20 mouse cellular contexts compared by ENCODE assay signal in genomic region chr10:117740921-117741320, GRCm38 (mm10). TPM values are rescaled to one million over a fixed set of nuclear protein-coding genes. Genes with fewer than 3 reads are reported as not detected.
DNase-seq lines count a peak whose midpoint lies in the region; ATAC-seq and TF ChIP-seq lines count a peak whose summit lies in the region.
"Had no signal": no experiment of that assay in that cellular context is flagged by ENCODE, and none has a peak within 500 bp of the region (broad histone marks: within the 10 kb centered on the region; RNA-seq: fewer than 3 reads in every experiment).

No protein-coding gene starts in this region.

- no peaks in the 10 kb centered on the region for H3K9me3 ChIP-seq in hindbrain, embryonic 12.5 days (replicated peaks)
- H3K9me3 ChIP-seq in hindbrain, embryonic 14.5 days (ENCODE audit: control insufficient read depth, low read length), result no peaks in the 10 kb centered on the region
- H3K9me3 ChIP-seq in lung, postnatal 0 days (ENCODE audit: low read length), result no peaks in the 10 kb centered on the region
- H3K9me3 ChIP-seq in embryonic facial prominence, embryonic 15.5 days (replicated peaks), result no peaks in the 10 kb centered on the region
- no peaks in the 10 kb centered on the region for H3K9me3 ChIP-seq in limb, embryonic 15.5 days
- H3K9me3 ChIP-seq: heart, embryonic 12.5 days; hindbrain, embryonic 10.5 days; intestine, embryonic 15.5 days had no signal

- H3K4me2 ChIP-seq in hindbrain, embryonic 12.5 days (replicated peaks), result no peak overlapping the region
- H3K4me2 ChIP-seq in hindbrain, embryonic 14.5 days (replicated peaks), result no peak overlapping the region
- H3K4me2 ChIP-seq in lung, postnatal 0 days (replicated peaks; ENCODE audit: low read depth, low read length), result no peak overlapping the region
- H3K4me2 ChIP-seq in embryonic facial prominence, embryonic 15.5 days (replicated peaks), result no peak overlapping the region
- no peak overlapping the region for H3K4me2 ChIP-seq in limb, embryonic 15.5 days
- H3K4me2 ChIP-seq: heart, embryonic 12.5 days; intestine, embryonic 15.5 days had no signal

- no peak for ATAC-seq in hindbrain, embryonic 12.5 days (ENCODE audit: low FRiP score)
- ATAC-seq in hindbrain, embryonic 14.5 days (ENCODE audit: low FRiP score), result no peak
- no peak for ATAC-seq in lung, postnatal 0 days
- ATAC-seq in embryonic facial prominence, embryonic 15.5 days (ENCODE audit: insufficient number of reproducible peaks, low FRiP score, low TSS enrichment, low read depth), result no peak
- no peak for ATAC-seq in limb, embryonic 15.5 days (ENCODE audit: insufficient number of reproducible peaks, low FRiP score, low TSS enrichment, low read depth)
- ATAC-seq in megakaryocyte progenitor cell, adult 5-6 weeks (replicated peaks; ENCODE audit: poor library complexity), result no peak
- ATAC-seq in megakaryocyte-erythroid progenitor cell, adult 5-6 weeks (replicated peaks; ENCODE audit: low FRiP score, low TSS enrichment, poor library complexity, severe bottlenecking), result no peak
- ATAC-seq: activated CD4-positive, CD25-positive, alpha-beta regulatory T cell, adult 4 months; forebrain, embryonic 16.5 days; intestine, embryonic 15.5 days; Patski had no signal

- H3K36me3 ChIP-seq in hindbrain, embryonic 12.5 days, result peaks cover 54% of the 10 kb centered on the region
- peaks cover 66% of the 10 kb centered on the region for H3K36me3 ChIP-seq in hindbrain, embryonic 14.5 days (replicated peaks; ENCODE audit: control insufficient read depth, insufficient read depth)
- 0 out of 2 replicates have a peak, but pooled peaks cover 6% of the 10 kb centered on the region for H3K36me3 ChIP-seq in lung, postnatal 0 days (ENCODE audit: insufficient read depth, low read length)
- peaks cover 43% of the 10 kb centered on the region for H3K36me3 ChIP-seq in embryonic facial prominence, embryonic 15.5 days
- H3K36me3 ChIP-seq in limb, embryonic 15.5 days, result peaks cover 47% of the 10 kb centered on the region

- H3K9ac ChIP-seq in hindbrain, embryonic 12.5 days, result no peak overlapping the region
- no peak overlapping the region for H3K9ac ChIP-seq in hindbrain, embryonic 14.5 days
- H3K9ac ChIP-seq in lung, postnatal 0 days (replicated peaks; ENCODE audit: low read depth), result no peak overlapping the region
- no peak overlapping the region for H3K9ac ChIP-seq in embryonic facial prominence, embryonic 15.5 days
- H3K9ac ChIP-seq in limb, embryonic 15.5 days, result no peak overlapping the region
- H3K9ac ChIP-seq: heart, embryonic 12.5 days; intestine, embryonic 15.5 days had no signal

- TF ChIP-seq EP300 in lung, postnatal 0 days (IDR thresholded peaks at IDR 0.05), result no peak

- WGBS in hindbrain, embryonic 12.5 days, result 86% methylated on average over 9 of the region's 9 CpGs
- 91% methylated on average over 9 of the region's 9 CpGs for WGBS in hindbrain, embryonic 14.5 days
- WGBS in lung, postnatal 0 days, result 72% methylated on average over 9 of the region's 9 CpGs
- WGBS in embryonic facial prominence, embryonic 15.5 days, result 80% methylated on average over 9 of the region's 9 CpGs
- 77% methylated on average over 9 of the region's 9 CpGs for WGBS in limb, embryonic 15.5 days

- TF ChIP-seq CTCF in lung, postnatal 0 days (IDR thresholded peaks at IDR 0.05), result no peak

- H3K4me1 ChIP-seq in hindbrain, embryonic 12.5 days, result peaks cover 23% of the 10 kb centered on the region
- peaks cover 21% of the 10 kb centered on the region for H3K4me1 ChIP-seq in hindbrain, embryonic 14.5 days (replicated peaks; ENCODE audit: control insufficient read depth, insufficient read depth, low read length)
- H3K4me1 ChIP-seq in lung, postnatal 0 days (ENCODE audit: insufficient read depth, low read depth, low read length), result no peaks in the 10 kb centered on the region
- H3K4me1 ChIP-seq in embryonic facial prominence, embryonic 15.5 days, result peaks cover 8% of the 10 kb centered on the region
- H3K4me1 ChIP-seq in limb, embryonic 15.5 days, result peaks cover 27% of the 10 kb centered on the region

- no peaks in the 10 kb centered on the region for H3K27me3 ChIP-seq in hindbrain, embryonic 12.5 days
- H3K27me3 ChIP-seq in hindbrain, embryonic 14.5 days (ENCODE audit: control insufficient read depth, insufficient read depth, low read length), result no peaks in the 10 kb centered on the region
- H3K27me3 ChIP-seq in lung, postnatal 0 days (replicated peaks; ENCODE audit: insufficient read depth, low read length), result no peaks in the 10 kb centered on the region
- H3K27me3 ChIP-seq in embryonic facial prominence, embryonic 15.5 days, result no peaks in the 10 kb centered on the region
- H3K27me3 ChIP-seq in limb, embryonic 15.5 days, result no peaks in the 10 kb centered on the region
- H3K27me3 ChIP-seq: CH12.LX; heart, embryonic 12.5 days; intestine, embryonic 15.5 days; Patski had no signal

- H3K27ac ChIP-seq in hindbrain, embryonic 12.5 days, result 0 out of 2 replicates have a peak overlapping the region, but pooled peaks have one; percentile 66
- no peak overlapping the region for H3K27ac ChIP-seq in hindbrain, embryonic 14.5 days
- H3K27ac ChIP-seq in lung, postnatal 0 days (ENCODE audit: low read length), result 0 out of 2 replicates have a peak overlapping the region, but pooled peaks have one; percentile 10
- peak overlapping the region; percentile 72; the same call in 1 of the 2 replicates for H3K27ac ChIP-seq in embryonic facial prominence, embryonic 15.5 days (replicated peaks)
- H3K27ac ChIP-seq in limb, embryonic 15.5 days, result peak overlapping the region; percentile 85
- H3K27ac ChIP-seq: heart, adult 2 months; intestine, embryonic 15.5 days had no signal

- no peak for DNase-seq in hindbrain, embryonic 14.5 days (ENCODE audit: low spot score)
- DNase-seq in lung, postnatal 0 days (ENCODE audit: low spot score), result no peak
- no peak for DNase-seq in lung, postnatal 36 days
- DNase-seq: adrenal gland, postnatal 14 days; cerebellum, adult 2 months; cerebellum, postnatal 10 days; gastrocnemius, postnatal 10 days; heart, adult 2 months had no signal

- no peak overlapping the region for H3K4me3 ChIP-seq in hindbrain, embryonic 12.5 days
- no peak overlapping the region for H3K4me3 ChIP-seq in hindbrain, embryonic 14.5 days (replicated peaks; ENCODE audit: low read length)
- no peak overlapping the region for H3K4me3 ChIP-seq in lung, postnatal 0 days (ENCODE audit: low read depth, low read length)
- no peak overlapping the region for H3K4me3 ChIP-seq in embryonic facial prominence, embryonic 15.5 days (replicated peaks)
- no peak overlapping the region for H3K4me3 ChIP-seq in limb, embryonic 15.5 days
- H3K4me3 ChIP-seq: heart, adult 2 months; heart, embryonic 12.5 days; hindbrain, embryonic 10.5 days; intestine, embryonic 15.5 days had no signal

RNA-seq across cellular contexts. Expression of gene Slc35e3, which starts 5.2 kb away (rescaled TPM):
- polyA plus RNA-seq in hindbrain, embryonic 12.5 days (2016; fragmentation: Nextera tagmentation; extraction: Ambion mirVana), result 40.2 and 46.0 TPM in 2 replicates
- polyA plus RNA-seq in hindbrain, embryonic 14.5 days (2014; fragmentation: Nextera tagmentation; extraction: Ambion mirVana), result 24.8 and 28.9 TPM in 2 replicates
- 16.7 and 17.2 TPM in 2 replicates for polyA plus RNA-seq in lung, postnatal 0 days (2015; fragmentation: Nextera tagmentation; extraction: Ambion mirVana)
- polyA plus RNA-seq in embryonic facial prominence, embryonic 15.5 days (2015; fragmentation: Nextera tagmentation; extraction: Ambion mirVana), result 20.9 and 22.7 TPM in 2 replicates
- polyA plus RNA-seq in limb, embryonic 15.5 days (2015; fragmentation: Nextera tagmentation; extraction: Ambion mirVana), result 21.5 and 25.1 TPM in 2 replicates
- 7.8 and 16.0 TPM in 2 replicates for total RNA-seq in megakaryocyte progenitor cell, adult 5-6 weeks (2015)
- total RNA-seq in megakaryocyte progenitor cell, adult 5-6 weeks (2017), result 9.0 and 14.0 TPM in 2 replicates
- total RNA-seq in megakaryocyte-erythroid progenitor cell, adult 5-6 weeks (2014; fragmentation: Nextera tagmentation), result 1.3 and 7.2 TPM in 2 replicates
- 5.0 and 5.2 TPM in 2 replicates for total RNA-seq in megakaryocyte-erythroid progenitor cell, adult 5-6 weeks (2017)

RNA-seq across cellular contexts. Expression of gene Mdm2, which starts 30.4 kb away (rescaled TPM):
- polyA plus RNA-seq in hindbrain, embryonic 12.5 days (2016; fragmentation: Nextera tagmentation; extraction: Ambion mirVana), result 69.2 and 77.3 TPM in 2 replicates
- 47.2 and 48.4 TPM in 2 replicates for polyA plus RNA-seq in hindbrain, embryonic 14.5 days (2014; fragmentation: Nextera tagmentation; extraction: Ambion mirVana)
- 22.7 and 28.9 TPM in 2 replicates for polyA plus RNA-seq in lung, postnatal 0 days (2015; fragmentation: Nextera tagmentation; extraction: Ambion mirVana)
- 43.9 and 57.8 TPM in 2 replicates for polyA plus RNA-seq in embryonic facial prominence, embryonic 15.5 days (2015; fragmentation: Nextera tagmentation; extraction: Ambion mirVana)
- polyA plus RNA-seq in limb, embryonic 15.5 days (2015; fragmentation: Nextera tagmentation; extraction: Ambion mirVana), result 40.2 and 43.8 TPM in 2 replicates
- 68.6 and 74.8 TPM in 2 replicates for total RNA-seq in megakaryocyte progenitor cell, adult 5-6 weeks (2015)
- 44.0 and 63.1 TPM in 2 replicates for total RNA-seq in megakaryocyte progenitor cell, adult 5-6 weeks (2017)
- 43.6 and 58.8 TPM in 2 replicates for total RNA-seq in megakaryocyte-erythroid progenitor cell, adult 5-6 weeks (2014; fragmentation: Nextera tagmentation)
- total RNA-seq in megakaryocyte-erythroid progenitor cell, adult 5-6 weeks (2017), result 45.6 and 63.7 TPM in 2 replicates

RNA-seq across cellular contexts. Expression of gene Nup107, which starts 51.6 kb away (rescaled TPM):
- polyA plus RNA-seq in hindbrain, embryonic 12.5 days (2016; fragmentation: Nextera tagmentation; extraction: Ambion mirVana), result 69.4 and 69.7 TPM in 2 replicates
- 37.7 and 39.1 TPM in 2 replicates for polyA plus RNA-seq in hindbrain, embryonic 14.5 days (2014; fragmentation: Nextera tagmentation; extraction: Ambion mirVana)
- 15.2 and 17.3 TPM in 2 replicates for polyA plus RNA-seq in lung, postnatal 0 days (2015; fragmentation: Nextera tagmentation; extraction: Ambion mirVana)
- polyA plus RNA-seq in embryonic facial prominence, embryonic 15.5 days (2015; fragmentation: Nextera tagmentation; extraction: Ambion mirVana), result 50.7 and 50.8 TPM in 2 replicates
- 54.2 and 54.6 TPM in 2 replicates for polyA plus RNA-seq in limb, embryonic 15.5 days (2015; fragmentation: Nextera tagmentation; extraction: Ambion mirVana)
- 79.2 and 85.6 TPM in 2 replicates for total RNA-seq in megakaryocyte progenitor cell, adult 5-6 weeks (2015)
- 111 and 153 TPM in 2 replicates for total RNA-seq in megakaryocyte progenitor cell, adult 5-6 weeks (2017)
- total RNA-seq in megakaryocyte-erythroid progenitor cell, adult 5-6 weeks (2014; fragmentation: Nextera tagmentation), result 87.2 and 100 TPM in 2 replicates
- 128 and 133 TPM in 2 replicates for total RNA-seq in megakaryocyte-erythroid progenitor cell, adult 5-6 weeks (2017)
